Mouse (Mus musculus) bone marrow macrophage, adult 2 months (primary cell): ENCODE results near the gene Hist1h3g.

ENCODE experiments used
- CTCF ChIP-seq: IDR thresholded peaks from 2 replicates; pipeline ENCODE4 v1.5.1; 2012; ENCODE audit warnings: low read depth, mild to moderate bottlenecking, low read length, moderate library complexity
- POLR2A ChIP-seq: IDR thresholded peaks from 2 replicates; pipeline ENCODE4 v1.6.1; 2012; ENCODE audit warnings: mild to moderate bottlenecking, low read depth, low read length, borderline replicate concordance

DNA sequence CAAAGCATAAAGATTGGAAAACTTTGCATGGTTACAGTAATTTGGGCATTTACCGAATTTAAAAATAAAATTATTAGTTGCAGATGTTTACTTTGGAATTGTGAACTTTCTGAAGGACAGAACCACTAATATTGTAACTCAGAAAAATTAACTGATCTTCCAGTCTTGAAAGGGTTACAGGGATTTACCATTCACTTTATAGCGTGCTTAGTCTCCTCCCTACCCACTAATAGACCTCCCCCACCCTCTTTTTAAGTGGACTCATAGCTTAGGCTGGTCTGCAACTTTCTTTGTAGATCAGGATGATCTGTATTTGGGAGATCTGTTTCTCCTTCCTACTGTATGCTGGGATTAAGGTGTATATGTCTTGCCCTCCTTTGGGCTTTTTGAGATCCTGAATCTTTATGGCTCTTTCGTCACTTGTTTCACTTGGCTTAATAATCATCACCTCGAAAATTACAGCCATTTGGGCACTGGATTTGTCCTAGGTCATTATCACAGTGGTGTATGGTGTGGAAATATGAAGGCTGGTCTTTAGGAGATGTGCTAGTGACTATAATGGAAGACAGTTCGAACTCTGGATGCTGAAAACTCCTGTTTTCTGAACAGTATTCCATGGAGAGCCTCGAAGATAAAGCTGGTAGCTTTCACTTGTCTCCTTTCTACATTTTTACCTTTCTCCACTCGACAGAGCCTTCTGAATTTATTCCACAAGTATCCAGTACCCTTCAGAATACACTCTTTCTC is 1.0 kb downstream of the Hist1h3g start:
- TF ChIP-seq CTCF (no peak), POLR2A (no peak)
